Mouse (Mus musculus) olfactory bulb, adult 2 months (tissue): ENCODE measurements at regions not wholly inside any gene's neighbourhood (a gene's known extent, or its start where the extent isn't known, plus 50 kb on each side); places are given as distances from the start of the nearest gene placed in this dataset.

Experiments
- CTCF ChIP-seq: fragments of 200-500 bp; IDR thresholded peaks from 2 replicates; pipeline ENCODE4 v1.5.1; 2012; ENCODE audit warnings: low read depth, mild to moderate bottlenecking, low read length, moderate library complexity; ENCODE audit not compliant: insufficient read depth
- POLR2A ChIP-seq: fragments of 200-500 bp; IDR thresholded peaks from 2 replicates; pipeline ENCODE4 v1.6.1; 2012; ENCODE audit warnings: mild to moderate bottlenecking, low read depth, low read length, moderate library complexity; ENCODE audit not compliant: insufficient read depth

DNA sequence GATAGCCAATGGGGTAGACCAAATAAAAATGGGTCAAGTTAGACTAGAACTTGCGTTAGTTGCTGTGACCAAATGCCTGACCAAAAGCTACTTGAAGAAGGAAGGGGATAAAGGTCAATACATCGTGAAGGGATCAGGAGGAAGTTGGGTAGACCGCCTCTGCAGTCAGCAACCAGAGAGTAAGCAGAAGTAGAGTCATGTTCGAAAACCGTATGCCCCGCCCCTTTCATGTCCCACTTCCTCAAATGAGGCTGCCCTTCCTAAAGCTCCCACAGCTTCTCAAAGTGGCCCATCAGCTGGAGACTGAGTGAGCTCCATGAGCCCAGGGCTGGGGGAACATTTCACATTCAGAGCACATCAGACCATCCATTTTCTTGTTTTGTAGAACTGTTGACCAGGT is 301.2 kb upstream of the Ppp2r3a start:
- no peak for TF ChIP-seq CTCF
- no peak for TF ChIP-seq POLR2A
